Mouse (Mus musculus): ENCODE data around the gene Olfr344.

The Olfr344 gene

DNA sequence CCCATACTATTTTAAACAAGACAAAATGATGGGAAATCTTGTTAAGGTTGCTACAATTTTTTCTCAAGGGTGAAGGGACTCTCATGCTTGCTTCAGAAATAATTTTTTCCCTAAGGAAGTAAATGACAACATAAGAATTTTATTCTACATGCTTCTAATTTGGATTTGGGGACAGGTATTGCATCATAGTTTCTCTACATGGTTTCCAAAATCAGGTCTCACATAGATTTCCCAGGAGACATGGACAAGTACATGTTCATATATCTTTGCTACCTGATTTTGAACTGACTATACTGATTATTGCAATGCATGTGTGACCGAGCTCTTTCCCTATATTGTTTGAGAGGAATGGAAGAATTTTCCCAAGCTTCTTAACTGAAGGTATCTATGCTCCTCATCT lies at the start of gene Olfr344:
TSS of gene Olfr344 (plus strand) at position 301 of the 400 bp plus-strand sequence.
- no peak for DNase-seq (ENCODE audit: low read depth in 2 of 2, low spot score in 2 of 2)

DNA sequence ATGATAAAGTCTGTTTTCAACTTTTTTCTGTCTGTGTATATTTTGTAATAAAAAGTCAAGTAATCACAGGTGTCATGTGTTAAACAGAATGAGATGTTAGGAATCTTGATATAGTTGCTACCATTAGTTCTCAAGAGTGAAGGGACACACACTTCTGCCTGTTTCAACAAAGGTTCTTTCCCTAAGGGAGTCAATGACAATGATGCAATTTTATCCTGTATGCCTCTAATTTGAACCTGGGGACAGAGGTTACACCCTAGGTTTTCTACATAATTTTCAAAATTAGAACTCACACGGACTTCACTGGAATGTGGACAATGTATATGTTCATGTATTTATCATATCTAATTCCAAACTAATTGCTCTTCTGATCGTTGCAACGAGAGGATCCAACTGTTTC lies 41.8 kb upstream of the Olfr344 start, which contains the start of gene Olfr342:
TSS of gene Olfr342 (plus strand) at position 301 of the 400 bp plus-strand sequence.
- DNase-seq (ENCODE audit: low read depth in 2 of 2, low spot score in 2 of 2) = no peak

DNA sequence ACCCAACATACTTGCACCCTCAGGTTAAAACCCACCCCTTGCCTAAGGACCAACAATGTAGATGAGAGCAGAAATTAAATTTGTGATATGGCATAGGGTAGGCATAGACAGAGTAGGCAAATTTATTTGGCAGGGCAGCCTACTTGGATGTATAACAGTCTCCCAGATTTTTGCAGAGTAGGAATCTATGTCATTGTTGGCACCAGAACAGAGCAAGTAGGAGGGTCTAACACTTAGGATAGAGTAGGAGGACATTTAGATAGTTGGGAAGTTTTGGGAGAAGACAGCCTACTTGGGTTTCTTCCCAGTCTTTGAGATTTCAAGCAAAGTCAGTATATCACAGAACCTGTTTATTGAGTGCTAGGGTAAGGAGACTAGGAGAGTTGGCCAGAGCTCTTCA lies 1.3 kb upstream of the Olfr344 start:
- DNase-seq (ENCODE audit: low read depth in 2 of 2, low spot score in 2 of 2) = no peak

- DNase-seq (ENCODE audit: low read depth in 2 of 2, low spot score in 2 of 2) = no peak
Measured at GRCm38 (mm10) chr2:36567022-36567421, 560 bp downstream of the Olfr344 start.

- DNase-seq (ENCODE audit: low read depth in 2 of 2, low spot score in 2 of 2) = no peak
Measured at GRCm38 (mm10) chr2:36567845-36568244, 1.4 kb downstream of the Olfr344 start.
